Mouse (Mus musculus) megakaryocyte, embryonic 14.5 days (primary cell): ENCODE results near the gene Cdh5.

Experiments
- FLI1 ChIP-seq: IDR thresholded peaks from 2 replicates; pipeline ENCODE4 v1.6.1; 2012; ENCODE audit warnings: low read length, inconsistent platforms, mixed read lengths
- GATA1 ChIP-seq: IDR thresholded peaks from 3 replicates; pipeline ENCODE4 v1.6.1; 2012; ENCODE audit warnings: mixed read lengths, low read length, inconsistent platforms, borderline replicate concordance

- TF ChIP-seq GATA1 (no peak), FLI1 (no peak)
Observed at GRCm38 (mm10) chr8:104106276-104106946, 5.0 kb downstream of the Cdh5 start.
